Mouse (Mus musculus) MEL (cell line): Measurements from ENCODE around the gene Rims1. TPM values are rescaled to one million over a fixed set of nuclear protein-coding genes. Genes with fewer than 3 reads are reported as not detected.

Experiments
- DNase-seq: peaks from one replicate; pipeline ENCODE4 v3.0.0; 2011; ENCODE audit warnings: low read depth, low spot score
- H3K27ac ChIP-seq: 2 replicates; pipeline ENCODE4 v1.5.1; 2012; ENCODE audit warnings: low read depth, mild to moderate bottlenecking, control low read depth, low read length, moderate library complexity; ENCODE audit not compliant: control insufficient read depth
- H3K27me3 ChIP-seq, 2 experiments: fragments of 150-350 bp in 1 of 2; sonication (generic) in 1 of 2; 2 replicates each; pipeline ENCODE4 v1.6.1; 2012; ENCODE audit warnings: low read length in 2 of 2, mild to moderate bottlenecking in 2 of 2, improper control_type of control experiment in 1 of 2, moderate library complexity in 1 of 2; ENCODE audit not compliant: insufficient read depth in 2 of 2, control insufficient read depth in 1 of 2
- H3K36me3 ChIP-seq, 2 experiments: 2 replicates each; pipeline ENCODE4 v1.6.1; 2012 to 2014; ENCODE audit warnings: low read length in 2 of 2, improper control_type of control experiment in 1 of 2, inconsistent platforms in 1 of 2, mild to moderate bottlenecking in 1 of 2; ENCODE audit not compliant: insufficient read depth in 2 of 2, control insufficient read depth in 1 of 2
- H3K4me1 ChIP-seq, 2 experiments: fragments of 150-350 bp in 1 of 2; sonication (generic) in 1 of 2; 2 replicates each; pipeline ENCODE4 v1.6.1; 2012; ENCODE audit warnings: low read length in 2 of 2, improper control_type of control experiment in 1 of 2, mild to moderate bottlenecking in 1 of 2; ENCODE audit not compliant: insufficient read depth in 2 of 2, control insufficient read depth in 1 of 2
- H3K4me3 ChIP-seq, 2 experiments: fragments of 150-350 bp in 1 of 2; sonication (generic) in 1 of 2; 2 replicates each; pipeline ENCODE4 v1.5.1; 2012; ENCODE audit warnings: low read depth in 2 of 2, low read length in 2 of 2, mild to moderate bottlenecking in 2 of 2, moderate library complexity in 2 of 2, control low read depth in 1 of 2, improper control_type of control experiment in 1 of 2; ENCODE audit not compliant: control insufficient read depth in 1 of 2, insufficient read depth in 1 of 2
- H3K79me2 ChIP-seq: 2 replicates; pipeline ENCODE4 v1.6.1; 2012; ENCODE audit warnings: mild to moderate bottlenecking, low read length, moderate library complexity; ENCODE audit not compliant: control insufficient read depth, poor library complexity, insufficient read depth
- H3K9ac ChIP-seq: 2 replicates; pipeline ENCODE4 v1.6.1; 2012; ENCODE audit warnings: low read depth, mild to moderate bottlenecking, control low read depth, low read length, moderate library complexity; ENCODE audit not compliant: control insufficient read depth, poor library complexity, severe bottlenecking
- H3K9me3 ChIP-seq: fragments of 150-350 bp; sonication (generic); replicated peaks from 2 replicates; pipeline ENCODE4 v1.6.1; 2012; ENCODE audit warnings: mild to moderate bottlenecking, low read length, improper control_type of control experiment, moderate library complexity; ENCODE audit not compliant: insufficient read depth
- CHD1 ChIP-seq: IDR thresholded peaks from 2 replicates; pipeline ENCODE4 v1.6.1; 2012; ENCODE audit warnings: low read depth, mild to moderate bottlenecking, inconsistent platforms, low read length, improper control_type of control experiment
- CHD2 ChIP-seq: IDR thresholded peaks from 2 replicates; pipeline ENCODE4 v1.6.1; 2011; ENCODE audit warnings: low read length, improper control_type of control experiment
- CTCF ChIP-seq, 3 experiments: IDR thresholded peaks in 2 of 3; conservative IDR thresholded peaks in 1 of 3; 2 replicates each; pipeline ENCODE4 v1.5.1; 2011 to 2012; ENCODE audit warnings: low read length in 3 of 3, low read depth in 2 of 3, mild to moderate bottlenecking in 2 of 3, improper control_type of control experiment in 1 of 3, inconsistent platforms in 1 of 3, mixed read lengths in 1 of 3, moderate library complexity in 1 of 3; ENCODE audit not compliant: control insufficient read depth in 1 of 3, insufficient read depth in 1 of 3, poor library complexity in 1 of 3, severe bottlenecking in 1 of 3
- ETS1 ChIP-seq: IDR thresholded peaks from 2 replicates; pipeline ENCODE4 v1.6.1; 2012; ENCODE audit warnings: low read depth, mild to moderate bottlenecking, inconsistent platforms, low read length, improper control_type of control experiment, moderate library complexity
- GABPA ChIP-seq: IDR thresholded peaks from 2 replicates; pipeline ENCODE4 v1.6.1; 2012; ENCODE audit warnings: low read depth, mild to moderate bottlenecking, inconsistent platforms, low read length, improper control_type of control experiment, moderate library complexity
- MAX ChIP-seq: IDR thresholded peaks from 2 replicates; pipeline ENCODE4 v1.6.1; 2011; ENCODE audit warnings: low read length, improper control_type of control experiment
- MAZ ChIP-seq: IDR thresholded peaks from 2 replicates; pipeline ENCODE4 v1.6.1; 2012; ENCODE audit warnings: low read depth, mild to moderate bottlenecking, inconsistent platforms, low read length, improper control_type of control experiment
- MXI1 ChIP-seq: IDR thresholded peaks from 2 replicates; pipeline ENCODE4 v1.6.1; 2011; ENCODE audit warnings: mild to moderate bottlenecking, low read depth, low read length, improper control_type of control experiment
- NELFE ChIP-seq: IDR thresholded peaks from 2 replicates; pipeline ENCODE4 v1.6.1; 2011; ENCODE audit warnings: low read depth, low read length, improper control_type of control experiment
- RAD21 ChIP-seq: IDR thresholded peaks from 2 replicates; pipeline ENCODE4 v1.6.1; 2011; ENCODE audit warnings: mild to moderate bottlenecking, low read depth, low read length, improper control_type of control experiment
- polyA plus RNA-seq, 2 experiments: library from polyadenylated mRNA; stranded (reverse) in 1 of 2; unstranded in 1 of 2; fragments of >175 nt in 1 of 2; fragments of >200 nt in 1 of 2; gene quantifications; 2 replicates each; pipeline versions ENCODE4 v1.2.1 to v1.2.4; 2012; ENCODE audit warnings: low replicate concordance in 2 of 2, low read depth in 1 of 2; ENCODE audit not compliant: insufficient read length in 2 of 2, insufficient read depth in 1 of 2, missing spikeins in 1 of 2
- total RNA-seq: library from RNA; depleted of rRNA; stranded (reverse); fragments of 300-350 nt; gene quantifications from 2 replicates; pipeline ENCODE4 v1.2.3, GENCODE M21; 2012

Gene Rims1
- total and polyA plus RNA-seq, 3 experiments, result 0.31 TPM; not detected in 2

DNA sequence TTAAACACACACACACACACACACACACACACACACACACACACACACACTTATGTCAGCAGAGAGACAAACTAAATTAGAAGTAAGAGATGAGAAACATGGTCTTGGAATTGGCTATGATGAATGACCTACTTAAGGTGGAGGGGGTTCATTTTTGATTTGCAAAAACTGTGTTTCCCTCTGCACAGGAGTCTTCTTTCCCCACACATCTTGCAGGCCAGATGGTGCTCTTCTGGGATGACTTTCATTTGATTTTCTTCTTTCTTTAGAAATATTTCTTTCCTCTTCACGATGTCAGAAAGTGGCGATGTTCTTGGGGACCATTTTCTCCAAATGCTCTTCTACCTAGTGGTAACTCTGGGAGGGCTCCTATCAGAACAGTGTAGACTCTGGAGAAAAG is 560.0 kb downstream of the Rims1 start:
- no peak for DNase-seq
- Histone ChIP-seq H3K27me3 (no peaks in the 10 kb centered on the region), H3K79me2 (no peaks in the 10 kb centered on the region), H3K9ac (no peak overlapping the region), H3K4me3 (no peak overlapping the region), H3K4me1 (no peaks in the 10 kb centered on the region), H3K27ac (no peak overlapping the region), H3K9me3 (no peaks in the 10 kb centered on the region), H3K36me3 (no peaks in the 10 kb centered on the region)
- no peak for TF ChIP-seq RAD21
- TF ChIP-seq MAZ, result no peak
- TF ChIP-seq ETS1, result no peak
- TF ChIP-seq MXI1, result no peak
- no peak for TF ChIP-seq CHD1
- no peak for TF ChIP-seq NELFE
- no peak for TF ChIP-seq CTCF (IDR thresholded peaks at IDR 0.05 in 2 of 3, conservative IDR thresholded peaks at IDR 0.05 in 1 of 3; ENCODE audit: control insufficient read depth in 1 of 3, insufficient read depth in 1 of 3, low read depth in 2 of 3, low read length in 3 of 3, poor library complexity in 1 of 3, severe bottlenecking in 1 of 3)
- TF ChIP-seq CHD2, result no peak
- TF ChIP-seq MAX, result no peak
- TF ChIP-seq GABPA, result no peak
